Mouse (Mus musculus): Measurements from ENCODE around the gene Ccl5.
"Not testable (repeated sequence)": the region's sequence is repeated elsewhere in the genome, so short reads cannot be mapped to it uniquely, and the experiment has no call there.

The Ccl5 gene

GRCm38 (mm10) chr11:83530360-83530759 lies at the start of gene Ccl5:
Gene Ccl5 (minus strand): TSS chr11:83530518.
- no peak for DNase-seq (ENCODE audit: low spot score in 2 of 2)

DNA sequence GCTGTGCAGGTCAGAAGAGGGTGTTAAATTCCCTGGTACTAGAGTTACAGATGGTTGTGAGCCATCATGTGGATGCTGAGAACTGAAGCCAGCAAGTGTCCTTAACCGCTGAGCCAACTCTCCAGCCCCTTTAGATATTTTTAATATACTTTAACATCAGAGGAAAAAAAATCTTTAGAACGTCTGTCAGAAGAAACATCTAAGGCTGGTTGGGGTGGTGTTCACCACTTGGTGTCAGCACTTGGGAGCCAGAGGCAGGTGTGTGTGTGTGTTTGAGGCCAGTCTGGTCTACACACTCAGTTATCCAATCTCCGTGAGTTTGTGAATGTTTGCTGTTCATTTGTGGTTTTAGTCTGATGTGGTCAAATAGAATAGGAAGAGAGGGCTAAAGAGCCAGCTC lies 48.7 kb upstream of the Ccl5 start:
- DNase-seq (ENCODE audit: low spot score in 2 of 2): no peak

- DNase-seq (ENCODE audit: low spot score in 2 of 2): no peak
Measured at GRCm38 (mm10) chr11:83578186-83578760, 48.0 kb upstream of the Ccl5 start, which contains the start of gene Ccl9. Gene Ccl9 (minus strand): TSS chr11:83578636.

- no peak for DNase-seq (ENCODE audit: low spot score in 2 of 2)
Measured at GRCm38 (mm10) chr11:83576927-83577555, 46.7 kb upstream of the Ccl5 start.

DNA sequence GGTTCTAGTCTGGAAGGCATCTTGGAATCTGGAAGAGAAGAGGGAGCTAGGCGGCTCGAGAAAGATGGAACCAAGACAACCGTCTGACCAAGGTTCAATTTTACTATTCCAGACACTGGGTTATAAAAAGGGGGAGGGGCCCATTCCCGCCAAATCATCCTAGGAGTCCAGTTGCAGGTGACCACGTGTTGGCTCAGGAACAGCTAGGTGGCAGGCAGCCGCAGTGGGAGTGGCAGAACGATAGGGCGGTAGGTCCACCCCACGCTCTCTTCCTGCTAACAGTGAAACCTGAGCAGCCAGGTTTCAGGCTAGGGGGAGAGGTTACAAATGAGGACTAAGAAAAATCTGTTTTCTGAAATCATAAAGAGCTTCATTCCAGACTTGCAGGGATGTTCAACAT lies 42.5 kb upstream of the Ccl5 start:
- no peak for DNase-seq (ENCODE audit: low spot score in 2 of 2)

GRCm38 (mm10) chr11:83572223-83572622 lies 41.9 kb upstream of the Ccl5 start:
- peak; percentile 41 to 49 for DNase-seq (ENCODE audit: low spot score in 2 of 2)

DNA sequence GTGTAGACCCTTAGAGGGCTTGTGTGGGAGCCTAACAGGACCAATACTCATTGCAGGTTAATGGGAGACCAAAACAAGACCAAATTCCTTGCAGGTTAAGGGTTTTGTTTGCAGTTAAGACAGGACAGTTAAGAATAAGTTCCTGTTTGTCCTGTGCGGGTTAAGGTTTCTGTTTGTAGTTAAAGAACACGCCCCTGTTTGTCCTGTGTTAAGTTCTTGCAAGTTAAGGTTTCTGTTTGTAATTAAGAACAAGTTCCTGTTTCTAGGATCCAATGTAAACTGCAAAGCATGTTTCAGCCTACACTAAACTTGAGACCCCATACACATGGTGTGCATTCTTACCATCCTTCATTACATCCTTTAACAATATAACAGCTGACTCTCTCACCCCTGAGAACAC lies 39.9 kb upstream of the Ccl5 start:
- DNase-seq (ENCODE audit: low spot score in 2 of 2): no peak

DNA sequence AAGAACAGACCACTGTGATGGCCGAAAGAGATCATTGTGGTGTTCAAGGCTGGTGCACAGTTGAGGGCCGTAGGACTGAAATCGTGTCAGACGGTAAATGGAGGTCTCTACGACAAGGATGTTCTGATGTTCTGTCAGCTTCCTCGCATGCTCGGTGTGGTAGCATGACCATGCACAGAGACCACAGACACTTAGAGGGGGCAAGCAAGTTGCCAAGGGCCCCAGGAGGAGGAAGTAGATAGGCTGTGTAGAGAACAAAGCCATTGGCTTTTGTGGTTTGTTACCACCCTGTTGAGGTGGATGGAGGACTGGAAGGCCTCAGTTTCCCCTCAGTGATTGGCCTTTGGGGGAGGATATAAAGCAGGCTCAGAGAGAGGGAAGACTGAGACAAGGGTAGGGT lies 38.9 kb upstream of the Ccl5 start:
- no peak for DNase-seq (ENCODE audit: low spot score in 2 of 2)

DNA sequence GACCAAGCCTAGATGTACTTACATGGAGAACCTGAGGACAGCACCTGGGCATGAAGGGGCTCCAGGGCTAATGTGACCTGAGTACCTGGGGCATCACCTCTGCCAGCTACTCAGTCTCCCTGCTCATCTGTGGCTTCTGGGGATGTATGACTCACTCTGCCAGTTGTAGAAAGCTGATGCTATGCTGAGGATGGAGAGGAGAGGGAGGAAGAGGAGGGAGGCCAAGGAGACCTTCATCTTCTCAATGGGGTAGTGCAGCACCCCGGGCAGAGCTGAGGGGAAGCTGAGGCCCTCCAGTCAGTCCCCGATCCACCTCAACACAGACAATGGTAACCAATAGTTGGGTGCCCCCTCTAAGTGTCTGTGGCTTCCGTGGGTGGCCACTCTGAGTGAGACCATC lies 38.5 kb upstream of the Ccl5 start:
- no peak for DNase-seq (ENCODE audit: low spot score in 2 of 2)

GRCm38 (mm10) chr11:83568061-83568460 lies 37.7 kb upstream of the Ccl5 start:
- DNase-seq (ENCODE audit: low spot score in 2 of 2): no peak

- no peak for DNase-seq (ENCODE audit: low spot score in 2 of 2)
Measured at GRCm38 (mm10) chr11:83567311-83567710, 37.0 kb upstream of the Ccl5 start.

- DNase-seq (ENCODE audit: low spot score in 2 of 2): no peak
Measured at GRCm38 (mm10) chr11:83566617-83567016, 36.3 kb upstream of the Ccl5 start.

GRCm38 (mm10) chr11:83563754-83564153 lies 33.4 kb upstream of the Ccl5 start:
- DNase-seq (ENCODE audit: low spot score in 2 of 2): no peak

- DNase-seq (ENCODE audit: low spot score in 2 of 2): peak in 1 of 2 experiments; percentile 16
Measured at GRCm38 (mm10) chr11:83562311-83562887, 32.1 kb upstream of the Ccl5 start.

DNA sequence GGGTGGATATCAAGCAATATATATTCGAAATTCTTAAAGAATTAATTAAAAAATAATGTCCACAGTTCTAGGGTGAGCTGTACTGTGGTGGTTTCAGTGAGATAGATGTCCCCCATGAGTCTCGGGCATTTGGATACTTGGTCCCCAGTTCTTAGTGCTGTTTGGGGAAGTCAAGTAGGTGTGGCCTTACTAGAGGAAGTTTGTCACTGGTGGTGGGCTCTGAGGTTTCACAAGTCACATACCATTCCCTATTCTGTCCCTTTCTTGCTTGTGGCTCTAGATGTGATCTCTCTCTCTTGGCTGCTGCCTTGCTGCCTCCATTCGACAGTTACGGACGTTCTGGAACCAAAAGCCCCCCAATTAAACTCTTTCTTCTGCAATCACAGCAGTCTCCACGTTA lies 30.1 kb upstream of the Ccl5 start:
- peak; percentile 55 to 63 for DNase-seq (ENCODE audit: low spot score in 2 of 2)

DNA sequence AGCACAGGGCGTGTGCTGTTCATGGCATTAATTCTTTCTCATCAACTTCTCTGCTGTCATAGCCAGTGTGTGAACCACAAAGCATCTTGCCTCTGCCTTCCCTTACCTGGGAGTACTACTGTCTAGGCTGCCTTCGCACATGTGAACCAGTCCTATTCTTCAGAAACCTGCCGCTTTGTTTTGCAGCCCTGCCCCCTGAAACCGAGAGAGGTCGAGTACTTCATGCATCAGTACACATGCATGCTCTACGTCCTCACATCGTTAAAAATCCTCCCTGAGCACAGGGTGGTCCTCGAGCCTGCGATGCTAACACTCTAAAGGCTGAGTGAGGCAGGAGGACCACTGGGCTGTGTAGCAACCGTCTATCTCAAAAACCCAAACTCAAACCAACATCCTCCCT lies 26.8 kb upstream of the Ccl5 start:
- DNase-seq (ENCODE audit: low spot score in 2 of 2): no peak

GRCm38 (mm10) chr11:83556085-83556781 lies 25.9 kb upstream of the Ccl5 start:
- peak in 1 of 2 experiments; percentile 27 for DNase-seq (ENCODE audit: low spot score in 2 of 2)

GRCm38 (mm10) chr11:83551668-83552067 lies 21.4 kb upstream of the Ccl5 start:
- DNase-seq (ENCODE audit: low spot score in 2 of 2): no peak

GRCm38 (mm10) chr11:83551037-83551436 lies 20.7 kb upstream of the Ccl5 start:
- DNase-seq (ENCODE audit: low spot score in 2 of 2): not testable (repeated sequence)

DNA sequence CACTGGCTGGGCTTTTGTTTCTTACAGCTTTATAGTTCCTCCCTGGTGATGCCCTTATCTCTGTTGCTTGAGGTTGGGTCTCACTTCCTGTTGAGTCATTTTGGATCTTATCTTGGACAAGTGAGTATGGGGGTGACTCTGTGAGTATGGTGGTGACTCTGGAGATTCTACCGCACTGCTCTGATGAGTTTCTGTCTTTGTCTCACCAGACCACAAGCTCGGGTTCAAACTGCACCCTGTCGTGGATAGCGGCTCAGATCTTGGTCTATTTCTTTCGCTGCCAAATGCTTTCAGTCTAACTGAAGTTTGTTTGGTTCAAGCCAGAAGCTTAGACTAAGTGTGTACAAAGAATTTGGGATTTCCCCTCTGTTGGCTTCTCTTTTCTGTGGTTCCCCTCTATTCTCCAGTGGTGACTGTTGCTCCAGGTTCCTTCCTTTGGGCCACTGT lies 19.9 kb upstream of the Ccl5 start:
- DNase-seq (ENCODE audit: low spot score in 2 of 2): peak in 1 of 2 experiments; percentile 15

DNA sequence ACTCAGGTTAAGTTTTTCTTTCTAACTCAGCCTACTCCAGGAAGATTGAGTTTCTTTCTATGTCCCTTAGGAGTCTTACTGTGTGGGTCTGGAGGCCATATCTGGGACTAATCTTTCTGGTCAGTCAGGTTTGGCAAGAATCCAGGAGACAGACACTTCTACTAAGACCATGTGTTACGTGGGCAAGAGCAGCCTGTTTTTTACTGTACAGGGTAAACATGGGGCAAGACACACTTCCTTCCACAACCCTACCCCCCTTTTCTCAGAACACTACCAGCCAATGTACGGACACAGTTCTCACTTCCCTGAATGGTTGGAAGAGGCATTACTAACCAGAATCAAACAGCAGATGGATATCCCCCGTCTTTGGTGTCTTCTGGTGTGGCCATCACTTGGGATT lies 13.9 kb upstream of the Ccl5 start:
- peak in 1 of 2 experiments; percentile 24 for DNase-seq (ENCODE audit: low spot score in 2 of 2)

- no peak for DNase-seq (ENCODE audit: low spot score in 2 of 2)
Measured at GRCm38 (mm10) chr11:83541415-83541814, 11.1 kb upstream of the Ccl5 start.

- no peak for DNase-seq (ENCODE audit: low spot score in 2 of 2)
Measured at GRCm38 (mm10) chr11:83540931-83541330, 10.6 kb upstream of the Ccl5 start.

All from spleen, postnatal 36 days (tissue).